Mouse (Mus musculus): Measurements from ENCODE around the gene Arhgef39. TPM values are rescaled to one million over a fixed set of nuclear protein-coding genes. Genes with fewer than 3 reads are reported as not detected.

The Arhgef39 gene
- polyA plus RNA-seq, 2 experiments from 2014 or later: 5.3 to 7.4 TPM

DNA sequence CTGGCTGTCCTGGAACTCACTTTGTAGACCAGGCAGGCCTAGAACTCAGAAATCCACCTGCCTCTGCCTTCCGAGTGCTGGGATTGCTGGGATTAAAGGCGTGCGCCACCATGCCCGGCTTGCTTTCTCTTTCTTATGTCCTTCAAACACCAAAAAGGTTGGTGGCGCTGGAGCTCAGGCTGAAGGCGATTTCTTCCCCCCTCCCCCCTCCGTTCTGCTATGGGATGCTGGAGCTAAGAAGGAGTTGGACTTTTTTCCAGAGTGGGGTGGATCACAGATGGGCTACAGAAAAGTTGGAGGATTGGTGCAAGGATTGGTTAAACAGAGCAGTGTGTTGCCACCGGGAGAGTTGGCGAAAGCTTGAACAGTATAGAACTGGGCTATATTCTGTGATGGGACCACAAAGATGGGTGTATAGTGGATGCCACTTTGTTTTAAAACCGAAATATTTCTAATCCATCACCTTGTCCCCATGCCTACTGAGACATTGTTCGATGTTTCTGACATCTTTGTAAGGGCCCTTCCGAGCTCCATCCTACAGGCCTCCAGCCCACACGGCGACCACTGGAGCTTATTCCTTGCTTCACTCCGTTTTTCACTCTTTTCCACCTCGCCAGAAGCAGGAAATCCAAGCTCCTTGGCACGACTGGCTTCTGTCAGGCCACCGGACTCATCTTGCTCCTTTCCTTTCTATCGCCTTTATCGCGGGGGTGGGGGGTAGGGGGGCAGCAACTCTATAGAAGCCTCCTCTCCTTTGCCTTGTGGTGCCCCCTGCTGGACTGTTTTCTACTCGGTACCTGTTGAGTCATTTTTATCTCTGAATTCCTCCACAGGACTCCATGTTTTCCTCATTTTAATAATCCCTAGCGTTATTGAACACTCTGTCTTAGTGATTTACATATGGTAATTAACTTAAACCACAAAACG, 20.3 kb downstream of the Arhgef39 start:
- ATAC-seq: no peak

DNA sequence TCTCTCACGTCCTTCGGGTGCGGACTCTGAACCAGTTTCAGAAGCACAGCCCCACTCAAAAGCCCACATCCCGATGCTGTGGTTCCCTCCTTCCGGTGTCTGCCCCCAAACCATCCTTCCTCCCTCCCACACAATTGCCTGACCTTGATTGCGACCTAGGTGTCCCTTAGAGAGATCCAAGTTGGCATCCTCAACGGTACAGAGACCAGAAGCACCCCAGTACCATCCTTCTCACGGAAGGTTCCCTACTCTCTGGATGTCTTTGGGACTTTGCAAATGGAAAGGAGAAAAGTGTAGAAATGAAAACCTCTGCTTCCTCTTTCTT, 21.0 kb downstream of the Arhgef39 start:
- ATAC-seq: peak; percentile 61

DNA sequence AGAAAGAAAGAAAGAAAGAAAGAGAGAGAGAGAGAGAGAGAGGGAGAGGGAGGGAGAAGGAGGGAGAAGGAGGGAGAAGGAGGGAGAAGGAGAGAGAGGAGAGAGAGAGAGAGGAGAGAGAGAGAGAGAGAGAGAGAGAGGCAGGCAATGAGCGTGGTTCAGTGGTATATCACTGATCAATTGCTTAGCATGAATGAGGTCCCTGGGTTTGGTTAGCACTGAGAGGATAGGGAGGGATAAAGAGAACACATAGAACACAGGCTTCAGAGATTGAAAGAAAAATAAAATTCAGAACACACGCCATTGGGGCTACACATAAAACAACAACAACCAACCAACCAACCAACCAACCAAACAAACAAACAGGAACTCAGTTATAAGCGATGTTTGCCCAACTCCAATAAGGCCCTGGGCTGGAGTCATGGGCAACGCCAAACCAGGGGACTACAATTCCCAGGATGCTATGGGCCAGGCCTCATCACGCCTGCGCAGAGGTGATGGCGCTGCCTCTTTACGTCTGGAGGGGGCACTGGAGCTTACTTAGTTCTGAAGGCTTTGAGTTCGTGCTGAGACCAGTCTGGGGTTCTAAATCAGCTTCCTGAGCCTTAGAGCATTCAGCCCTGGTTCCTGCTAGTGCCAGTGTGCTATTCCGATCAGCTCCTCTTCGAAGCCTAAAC, 21.5 kb downstream of the Arhgef39 start:
- peak; percentile 53 for ATAC-seq

- no peak for ATAC-seq
Observed at GRCm38 (mm10) chr4:43476604-43477003, 22.9 kb downstream of the Arhgef39 start.

DNA sequence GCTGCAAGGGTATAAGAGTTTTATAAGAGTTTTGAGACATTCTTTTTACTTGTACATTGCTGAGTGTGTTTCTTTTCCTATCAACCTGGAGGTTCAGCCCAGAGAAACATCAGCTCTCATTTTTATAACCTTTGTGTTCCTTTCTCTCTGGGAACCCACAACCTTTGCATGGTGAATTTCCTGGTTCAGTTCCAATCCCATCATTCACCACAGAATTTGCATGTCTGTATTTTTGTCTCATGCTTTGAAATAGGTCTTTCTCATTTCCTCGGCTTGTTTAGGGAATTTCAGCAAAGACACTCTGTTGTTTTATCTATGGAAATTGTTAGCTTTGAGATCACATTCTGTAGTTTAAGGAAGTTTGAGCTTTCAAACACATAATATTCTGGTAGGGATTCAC, 25.9 kb downstream of the Arhgef39 start:
- ATAC-seq: no peak

DNA sequence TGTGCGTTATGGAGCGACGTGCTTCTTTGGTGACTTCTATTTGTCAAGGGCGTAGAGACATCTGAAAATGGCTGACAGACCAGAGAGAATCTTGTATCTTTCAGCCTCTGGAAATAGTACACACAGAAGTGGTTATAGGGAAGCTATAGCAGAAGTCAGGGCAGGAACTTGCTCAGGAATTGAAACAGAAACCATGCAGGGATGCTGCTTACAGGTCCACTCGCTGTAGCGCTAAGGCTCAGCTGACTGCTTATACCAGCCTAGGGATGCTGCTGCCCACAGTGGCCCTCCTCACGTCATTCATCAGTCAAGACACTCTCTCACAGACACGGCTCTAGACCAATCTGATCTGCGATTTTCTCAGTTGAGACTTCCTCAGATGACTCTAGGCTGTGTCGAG, 29.2 kb downstream of the Arhgef39 start:
- ATAC-seq: no peak

DNA sequence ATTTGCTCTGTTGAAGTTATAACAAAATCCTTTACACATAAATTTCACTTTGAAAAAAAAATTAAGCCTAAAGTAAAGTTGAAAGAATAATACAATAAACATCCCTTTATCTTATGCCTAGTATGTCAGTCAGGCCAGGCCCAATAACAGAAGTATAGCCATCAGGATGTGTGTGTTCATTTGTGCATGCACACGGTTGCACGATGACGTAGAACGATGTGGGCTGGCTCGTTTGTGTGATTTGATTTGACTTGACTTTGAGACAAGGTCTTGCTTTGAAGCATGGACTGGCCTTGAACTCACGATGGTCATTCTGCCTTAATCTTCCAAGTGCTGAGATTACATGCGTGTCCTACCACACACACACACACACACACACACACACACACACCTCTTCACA, 32.6 kb downstream of the Arhgef39 start:
- ATAC-seq: no peak

- ATAC-seq: no peak
Observed at GRCm38 (mm10) chr4:43465935-43466334, 33.6 kb downstream of the Arhgef39 start.

DNA sequence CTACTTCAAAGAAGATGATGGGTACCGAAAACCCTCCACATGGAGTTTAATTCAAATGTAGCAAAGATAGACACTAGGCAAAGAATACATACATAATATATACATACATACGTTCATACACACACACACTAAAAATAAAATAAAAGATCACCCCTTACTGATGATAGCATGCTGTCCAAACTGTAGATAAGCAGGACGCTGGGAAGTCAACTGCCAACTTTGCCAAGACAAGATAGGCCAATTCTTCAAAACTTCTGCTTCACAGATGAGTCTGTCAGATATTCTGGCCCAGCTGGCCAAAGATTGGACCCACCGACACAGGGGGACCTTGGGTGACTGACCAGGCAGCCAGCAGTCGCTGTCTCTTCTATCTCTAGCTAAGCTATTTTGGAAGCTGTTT, 36.4 kb downstream of the Arhgef39 start:
- no peak for ATAC-seq

DNA sequence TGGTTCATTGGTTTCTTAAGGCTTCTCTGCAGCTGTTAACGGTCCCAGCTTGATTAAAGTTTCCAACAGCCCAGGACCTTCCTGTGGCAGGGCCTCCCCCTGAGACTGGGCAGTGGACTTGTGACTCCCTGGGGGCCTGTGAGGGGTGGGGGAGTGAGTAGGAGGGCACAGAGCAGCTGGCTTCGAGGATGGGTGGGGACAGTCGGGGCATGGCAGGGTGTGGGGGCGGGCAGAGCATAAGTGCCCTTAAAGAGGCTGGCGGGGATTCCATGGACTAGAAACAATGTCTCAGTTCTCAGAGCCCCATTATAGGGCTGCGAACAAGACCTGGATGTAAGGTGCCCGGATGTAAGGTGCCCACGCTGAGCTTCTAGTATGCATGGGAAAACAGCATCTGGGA, 42.4 kb downstream of the Arhgef39 start:
- ATAC-seq: peak; percentile 10

- peak; percentile 87 for ATAC-seq
Observed at GRCm38 (mm10) chr4:43456470-43456869, 43.0 kb downstream of the Arhgef39 start.

DNA sequence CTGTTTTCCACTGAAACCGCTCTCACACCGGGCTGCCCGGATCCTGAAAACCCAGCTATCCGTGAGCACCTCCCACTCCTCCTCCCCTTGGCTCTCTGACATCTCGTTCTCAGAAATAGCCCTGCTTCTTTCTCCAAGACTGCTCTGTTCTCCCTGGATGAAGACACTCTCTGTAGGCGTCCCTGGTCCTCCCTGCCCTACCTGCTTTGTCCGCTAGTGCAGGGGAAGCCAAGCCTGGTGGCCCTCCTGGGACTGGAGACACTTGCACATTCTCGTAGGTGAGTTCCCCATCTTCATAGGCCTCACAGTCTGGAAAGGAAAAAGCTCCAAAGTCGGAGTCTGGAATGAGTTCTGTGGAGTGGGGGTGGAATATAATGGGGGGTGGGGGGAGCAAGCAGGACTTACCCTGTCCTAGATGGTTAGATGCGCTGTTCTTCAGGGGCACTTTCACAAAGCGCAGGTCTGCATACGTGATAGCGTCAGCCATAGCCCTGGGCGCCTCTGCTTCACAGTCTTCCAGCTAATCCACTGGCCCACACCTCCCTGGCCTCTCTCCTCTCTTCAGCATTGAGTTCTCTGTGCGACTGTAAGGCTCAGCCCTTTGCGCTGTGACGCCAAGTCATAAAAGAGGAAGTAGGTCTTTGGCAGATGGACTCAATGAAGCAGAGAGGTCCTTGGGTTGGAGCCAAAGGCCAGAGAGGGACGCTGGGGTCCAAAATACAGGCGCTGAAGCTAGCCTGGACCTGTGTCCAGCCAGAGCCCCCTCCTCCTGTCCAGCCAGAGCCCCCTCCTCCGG, 45.3 kb downstream of the Arhgef39 start, which contains the start of gene Cd72:
Cd72 (minus strand) TSS at position 588 of the 796 bp plus-strand sequence.
- peak; percentile 22 for ATAC-seq

DNA sequence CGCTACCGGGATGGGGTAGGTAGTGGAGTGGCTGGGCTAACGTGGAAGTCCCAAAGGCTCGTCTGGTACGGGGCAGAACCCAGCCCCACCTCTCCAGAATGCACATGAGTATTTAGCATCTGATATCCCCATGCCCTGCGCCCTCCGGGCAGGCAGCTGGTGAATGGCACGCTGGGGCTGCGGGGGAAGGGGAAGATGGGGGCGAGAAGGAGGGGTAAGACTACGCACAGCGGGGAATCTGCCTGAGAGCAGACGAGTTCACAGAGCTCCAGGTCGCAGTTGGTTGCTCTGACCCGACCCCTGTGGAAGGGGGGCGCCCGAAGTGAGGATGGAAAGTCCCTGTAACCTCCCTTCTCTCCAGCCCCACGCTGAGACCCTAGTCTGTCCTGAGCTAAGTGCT, 46.1 kb downstream of the Arhgef39 start:
- no peak for ATAC-seq

GRCm38 (mm10) chr4:43452315-43452714, 47.2 kb downstream of the Arhgef39 start:
- ATAC-seq: no peak

GRCm38 (mm10) chr4:43448554-43448953, 50.9 kb downstream of the Arhgef39 start:
- ATAC-seq: no peak

DNA sequence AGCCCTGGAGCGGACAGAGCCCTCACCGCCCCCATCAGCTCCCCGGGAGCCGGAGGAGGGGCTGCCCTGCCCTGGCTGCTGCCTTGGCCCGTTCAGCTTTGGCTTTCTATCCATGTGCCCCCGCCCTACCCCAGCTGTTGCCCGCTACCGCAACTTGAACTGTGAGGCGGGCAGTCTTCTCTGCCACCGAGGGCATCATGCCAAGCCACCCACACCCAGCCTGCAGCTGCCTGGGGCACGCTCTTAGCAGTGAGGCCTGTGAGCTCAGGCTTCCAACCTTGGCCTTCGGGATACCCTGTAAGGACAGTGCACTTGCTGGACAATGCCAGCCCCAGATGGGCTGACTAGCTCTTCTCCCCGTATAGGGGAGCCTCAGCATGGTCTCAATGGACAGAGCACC, 52.2 kb downstream of the Arhgef39 start:
- no peak for ATAC-seq

Other genes starting within 250 kb of the Arhgef39 start
- gene Atp8b5, start 232.5 kb downstream of the Arhgef39 start, polyA plus RNA-seq (2017; shearing (Covaris generic)): under 1 TPM in 1 of 2 experiments, not detected in 1; 0.29 TPM
- not detected for gene Rusc2, start 117.7 kb downstream of the Arhgef39 start, polyA plus RNA-seq (2017; shearing (Covaris generic))
- gene Fam166b, start 70.6 kb downstream of the Arhgef39 start, polyA plus RNA-seq (2017; shearing (Covaris generic)): not detected
- gene Tesk1, start 57.8 kb downstream of the Arhgef39 start, polyA plus RNA-seq (2017; shearing (Covaris generic)): 1 to 10 TPM in 1 of 2 experiments, under 1 TPM in 1; 0.48 to 1.1 TPM
- 10 to 100 TPM; 63.4 to 67.4 TPM for gene Cd72, start 45.1 kb downstream of the Arhgef39 start, polyA plus RNA-seq (2017; shearing (Covaris generic))
- 100 to 1,000 TPM; 145 to 163 TPM for gene Sit1, start 16.0 kb downstream of the Arhgef39 start, polyA plus RNA-seq (2017; shearing (Covaris generic))
- gene Ccdc107, start 6.8 kb downstream of the Arhgef39 start, polyA plus RNA-seq (2017; shearing (Covaris generic)): 10 to 100 TPM; 71.7 to 78.1 TPM
- gene Car9, start 7.3 kb upstream of the Arhgef39 start, polyA plus RNA-seq (2017; shearing (Covaris generic)): under 1 TPM in 1 of 2 experiments, not detected in 1; 0.73 TPM
- gene Tpm2, start 24.1 kb upstream of the Arhgef39 start, polyA plus RNA-seq (2017; shearing (Covaris generic)): not detected
- 100 to 1,000 TPM; 101 to 104 TPM for gene Creb3, start 62.6 kb upstream of the Arhgef39 start, polyA plus RNA-seq (2017; shearing (Covaris generic))
- gene Tln1, start 63.0 kb upstream of the Arhgef39 start, polyA plus RNA-seq (2017; shearing (Covaris generic)): 100 to 1,000 TPM in 1 of 2 experiments, 10 to 100 TPM in 1; 86.9 to 116 TPM
- 10 to 100 TPM; 10.8 to 12.4 TPM for gene Rgp1, start 79.0 kb upstream of the Arhgef39 start, polyA plus RNA-seq (2017; shearing (Covaris generic))
- 10 to 100 TPM; 12.7 to 14.4 TPM for gene Gba2, start 79.2 kb upstream of the Arhgef39 start, polyA plus RNA-seq (2017; shearing (Covaris generic))
- gene Msmp, start 84.8 kb upstream of the Arhgef39 start, polyA plus RNA-seq (2017; shearing (Covaris generic)): not detected
- gene Npr2, start 132.2 kb upstream of the Arhgef39 start, polyA plus RNA-seq (2017; shearing (Covaris generic)): not detected
- gene Spag8, start 153.9 kb upstream of the Arhgef39 start, polyA plus RNA-seq (2017; shearing (Covaris generic)): not detected
- 10 to 100 TPM; 41.0 to 42.7 TPM for gene Hint2, start 156.8 kb upstream of the Arhgef39 start, polyA plus RNA-seq (2017; shearing (Covaris generic))
- under 1 TPM; 0.38 to 0.90 TPM for gene Tmem8b, start 169.3 kb upstream of the Arhgef39 start, polyA plus RNA-seq (2017; shearing (Covaris generic))
- gene Fam221b, start 169.4 kb upstream of the Arhgef39 start, polyA plus RNA-seq (2017; shearing (Covaris generic)): 1 to 10 TPM; 3.2 to 4.4 TPM
- gene Olfr70, start 201.1 kb upstream of the Arhgef39 start, polyA plus RNA-seq (2017; shearing (Covaris generic)): not detected
- under 1 TPM in 1 of 2 experiments, not detected in 1; 0.13 TPM for gene Olfr71, start 210.6 kb upstream of the Arhgef39 start, polyA plus RNA-seq (2017; shearing (Covaris generic))
- not detected for gene Hrct1, start 227.5 kb upstream of the Arhgef39 start, polyA plus RNA-seq (2017; shearing (Covaris generic))
- gene Spaar, start 230.3 kb upstream of the Arhgef39 start, polyA plus RNA-seq (2017; shearing (Covaris generic)): under 1 TPM in 1 of 2 experiments, not detected in 1; 0.15 TPM

All from activated CD4-positive, CD25-positive, alpha-beta regulatory T cell, adult 4 months (primary cell).